Mouse (Mus musculus) monocyte, adult 5-6 weeks (primary cell): ENCODE data around the gene Metap1d. TPM values are rescaled to one million over a fixed set of nuclear protein-coding genes. Genes with fewer than 3 reads are reported as not detected.

Experiments used
- total RNA-seq: library from RNA; stranded (forward); fragments of 200-1000, 200-491, 200-594 nt; gene quantifications from 3 replicates; pipeline ENCODE4 v1.2.3, GENCODE M21; 2017

The Metap1d gene
- total RNA-seq, 1 experiment from 2014 or later: 5.3 TPM

Other genes with a start within 250 kb of the Metap1d start
- gene Dync1i2, start 241.6 kb upstream of the Metap1d start, total RNA-seq: 121 to 141 TPM (median 135 TPM) in 3 replicates
- 29.7 to 68.1 TPM (median 37.1 TPM) in 3 replicates for gene Slc25a12, start 85.5 kb upstream of the Metap1d start, total RNA-seq
- 67.0 to 78.5 TPM (median 73.6 TPM) in 3 replicates for gene Hat1, start 64.3 kb upstream of the Metap1d start, total RNA-seq
- not detected in 3 replicates for gene Dlx1, start 74.8 kb downstream of the Metap1d start, total RNA-seq
- gene Dlx2, start 93.5 kb downstream of the Metap1d start, total RNA-seq: 0.53 TPM in 1 of 3 replicates, not detected in the others